Mouse (Mus musculus) G1E (cell line): ENCODE results near the gene Itga9. TPM values are rescaled to one million over a fixed set of nuclear protein-coding genes. Genes with fewer than 3 reads are reported as not detected.

Experiments used
- ATAC-seq: 2 replicates; pipeline ENCODE4 v1.8.0; 2016; ENCODE audit warnings: mild to moderate bottlenecking; ENCODE audit not compliant: insufficient number of reproducible peaks, poor library complexity, low FRiP score, severe bottlenecking; ENCODE audit errors: extremely low read depth
- DNase-seq: peaks from one replicate; pipeline ENCODE4 v3.0.0; 2012; ENCODE audit warnings: low spot score
- H3K27me3 ChIP-seq: 2 replicates; pipeline ENCODE4 v1.6.1; 2012; ENCODE audit warnings: mild to moderate bottlenecking, low read length, inconsistent platforms; ENCODE audit not compliant: insufficient read depth
- H3K36me3 ChIP-seq: replicated peaks from 2 replicates; pipeline ENCODE3; 2012; ENCODE audit warnings: mild to moderate bottlenecking, inconsistent platforms
- H3K4me1 ChIP-seq: 2 replicates; pipeline ENCODE4 v1.6.1; 2012; ENCODE audit warnings: low read depth, low read length, inconsistent platforms, mixed read lengths; ENCODE audit not compliant: insufficient read depth
- H3K4me3 ChIP-seq: 2 replicates; pipeline ENCODE4 v1.5.1; 2012; ENCODE audit warnings: low read depth, mild to moderate bottlenecking, inconsistent platforms, low read length, moderate library complexity, mixed read lengths
- H3K9me3 ChIP-seq: replicated peaks from 2 replicates; pipeline ENCODE4 v1.6.1; 2012; ENCODE audit warnings: inconsistent platforms
- CTCF ChIP-seq: IDR thresholded peaks from 2 replicates; pipeline ENCODE4 v1.5.1; 2012; ENCODE audit warnings: low read depth, low read length, inconsistent platforms, mixed read lengths
- GATA1 ChIP-seq: IDR thresholded peaks from 2 replicates; pipeline ENCODE4 v1.6.1; 2012; ENCODE audit warnings: borderline replicate concordance, low read length, inconsistent platforms, mixed read lengths
- GATA2 ChIP-seq: IDR thresholded peaks from 2 replicates; pipeline ENCODE4 v1.6.1; 2012; ENCODE audit warnings: low read depth, low read length, inconsistent platforms, borderline replicate concordance
- POLR2AphosphoS5 ChIP-seq: IDR thresholded peaks from 2 replicates; pipeline ENCODE4 v1.6.1; 2012; ENCODE audit warnings: low read depth, low read length, inconsistent platforms; ENCODE audit not compliant: insufficient replicate concordance
- TAL1 ChIP-seq: conservative IDR thresholded peaks from 2 replicates; pipeline ENCODE4 v1.6.1; 2012; ENCODE audit warnings: low read depth, low read length, inconsistent platforms, mixed read lengths
- polyA plus RNA-seq: library from polyadenylated mRNA; stranded (reverse); fragments of >175 nt; gene quantifications from 2 replicates; pipeline ENCODE4 v1.2.3, GENCODE M21; 2012
- total RNA-seq, 2 experiments: library from RNA; stranded (forward) in 1 of 2; stranded (reverse) in 1 of 2; fragments of 200-1000 nt in 1 of 2; fragments of >200 nt in 1 of 2; fragmentation: Nextera tagmentation in 1 of 2; gene quantifications; 2 replicates each; pipeline ENCODE4 v1.2.3; 2014 to 2017

Itga9 gene
- total and polyA plus RNA-seq, 3 experiments = 0.11 TPM; not detected in 2

DNA sequence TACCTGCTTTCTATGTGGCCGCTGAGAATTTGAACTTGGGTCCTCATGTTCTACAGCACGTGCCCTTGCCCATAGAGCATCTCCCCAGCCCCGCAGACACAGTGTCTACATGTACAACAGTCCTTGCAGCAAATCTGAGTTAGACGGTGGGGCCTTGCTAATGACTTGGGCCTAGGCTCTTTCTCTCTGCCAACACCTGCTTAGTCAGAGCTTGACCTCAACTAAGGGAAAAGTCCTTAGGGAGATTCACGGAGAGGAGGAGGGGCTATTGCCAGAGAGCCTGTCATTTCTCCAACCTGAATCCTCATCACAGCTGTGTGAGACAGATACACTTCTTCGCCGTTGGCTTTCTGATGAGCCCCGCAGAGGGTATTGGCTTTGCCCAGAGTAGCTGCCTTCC, 70.2 kb downstream of the Itga9 start:
- no peak for DNase-seq
- H3K4me3 ChIP-seq = no peak overlapping the region
- no peaks in the 10 kb centered on the region for H3K36me3 ChIP-seq
- H3K4me1 ChIP-seq = no peaks in the 10 kb centered on the region
- H3K27me3 ChIP-seq = no peaks in the 10 kb centered on the region
- no peak for ATAC-seq
- TF ChIP-seq GATA2 = no peak
- TF ChIP-seq POLR2AphosphoS5 = no peak
- no peak for TF ChIP-seq CTCF
- H3K9me3 ChIP-seq = peaks cover 73% of the 10 kb centered on the region

DNA sequence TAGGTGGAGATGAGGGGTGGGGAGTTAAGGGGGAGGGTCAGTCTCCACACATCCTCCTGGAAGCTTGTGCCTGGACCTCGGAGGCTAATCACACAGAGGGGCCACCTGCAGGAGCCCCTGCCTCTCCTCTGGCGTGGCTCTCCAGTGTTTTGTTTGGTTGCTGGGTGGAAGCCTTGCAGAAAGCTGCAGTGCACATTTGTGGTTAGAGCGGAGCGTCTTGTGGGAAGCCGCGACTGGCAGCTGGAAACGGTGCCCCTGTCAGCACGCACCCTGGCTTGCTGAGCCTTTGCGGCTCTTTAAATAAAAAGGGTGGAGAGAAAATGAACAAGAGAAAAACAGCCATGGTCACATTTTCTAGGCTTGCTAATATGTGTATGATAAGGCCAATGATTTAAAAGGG, 70.9 kb downstream of the Itga9 start:
- H3K36me3 ChIP-seq = no peaks in the 10 kb centered on the region
- H3K4me3 ChIP-seq = no peak overlapping the region
- no peak for ATAC-seq
- peaks cover 73% of the 10 kb centered on the region for H3K9me3 ChIP-seq
- no peaks in the 10 kb centered on the region for H3K4me1 ChIP-seq
- DNase-seq = no peak
- H3K27me3 ChIP-seq = no peaks in the 10 kb centered on the region
- TF ChIP-seq TAL1 = no peak
- TF ChIP-seq CTCF = no peak
- TF ChIP-seq POLR2AphosphoS5 = no peak
- TF ChIP-seq GATA2 = no peak
- TF ChIP-seq GATA1 = no peak

DNA sequence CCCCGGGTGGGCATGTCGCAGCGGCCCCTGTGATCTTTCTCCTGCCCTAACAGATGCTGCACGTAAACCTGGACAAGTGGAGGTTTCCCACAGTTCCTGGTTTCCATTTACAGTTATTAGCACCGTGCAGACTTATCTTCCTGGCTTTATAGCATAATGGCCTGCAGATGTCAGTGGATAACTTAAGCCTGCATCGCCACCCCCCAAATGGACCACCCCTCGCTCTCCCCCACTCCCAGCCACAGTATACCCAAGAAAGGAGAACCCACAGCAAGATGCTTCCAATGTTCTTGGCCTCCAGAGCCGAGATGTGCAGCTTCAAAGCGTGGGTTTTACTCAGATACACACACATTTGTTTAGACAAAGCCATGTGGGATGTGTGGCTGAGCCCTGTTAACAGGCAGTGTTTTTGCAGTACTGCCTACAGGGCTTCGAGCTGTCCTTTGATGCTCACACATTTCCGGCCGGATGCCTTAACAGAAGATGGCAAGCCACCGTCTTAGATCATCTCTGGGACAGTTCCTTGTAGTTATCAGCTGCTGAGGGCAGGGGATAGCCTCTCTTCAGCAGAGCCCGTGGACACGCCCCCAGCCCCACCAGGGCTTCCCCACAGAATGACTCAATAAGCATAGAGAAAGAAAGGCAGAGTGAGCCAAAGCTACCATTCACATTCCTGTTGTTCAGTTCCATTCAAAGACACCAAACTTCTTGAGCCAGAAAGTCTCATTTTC, 71.7 kb downstream of the Itga9 start:
- no peak for ATAC-seq
- Histone ChIP-seq H3K9me3 (peaks cover 76% of the 10 kb centered on the region), H3K4me1 (no peaks in the 10 kb centered on the region), H3K27me3 (no peaks in the 10 kb centered on the region), H3K4me3 (no peak overlapping the region), H3K36me3 (no peaks in the 10 kb centered on the region)
- TF ChIP-seq CTCF (no peak), GATA1 (no peak), POLR2AphosphoS5 (no peak)
- no peak for DNase-seq

DNA sequence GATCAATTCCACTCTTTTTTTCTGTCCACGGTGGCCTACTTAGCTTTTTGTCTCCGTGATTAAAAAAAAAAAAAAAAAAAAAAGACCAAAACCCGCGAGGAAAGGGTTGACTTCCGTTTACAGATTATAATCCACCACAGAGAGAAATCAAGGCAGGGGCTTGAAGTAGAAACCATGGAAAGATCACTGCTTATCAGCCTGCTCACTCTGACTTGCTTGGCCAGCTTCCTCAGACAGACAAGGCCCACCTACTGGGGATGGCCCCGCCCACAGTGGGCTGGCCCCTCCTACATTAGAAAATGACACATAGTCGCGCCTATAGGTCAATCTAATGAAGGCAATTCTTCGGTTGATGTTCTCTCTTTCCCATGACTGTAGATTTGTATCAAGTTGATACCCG, 72.3 kb downstream of the Itga9 start:
- TF ChIP-seq TAL1 = no peak
- no peak for TF ChIP-seq CTCF
- TF ChIP-seq GATA2 = no peak
- no peak for TF ChIP-seq GATA1
- no peak for TF ChIP-seq POLR2AphosphoS5

DNA sequence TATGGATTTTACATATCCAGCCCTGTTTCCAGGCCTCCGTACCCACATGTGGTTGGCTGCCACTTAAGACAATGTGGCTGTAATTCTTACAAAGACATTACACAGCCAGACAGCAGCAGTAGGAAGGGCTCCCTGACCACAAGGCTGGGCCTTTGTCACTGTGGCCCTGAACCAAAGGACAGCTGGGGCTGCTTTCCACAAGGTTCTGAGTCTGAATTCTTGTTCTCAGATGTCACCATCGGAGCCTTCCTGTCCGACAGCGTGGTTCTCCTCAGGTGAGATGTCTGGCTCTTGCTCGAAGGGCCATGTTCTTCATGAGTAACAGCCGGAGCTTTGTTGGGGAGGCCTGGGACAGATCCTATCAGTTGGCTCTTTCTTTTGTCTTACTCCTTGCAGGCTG, 75.0 kb downstream of the Itga9 start:
- DNase-seq = no peak
- Histone ChIP-seq H3K4me1 (no peaks in the 10 kb centered on the region), H3K27me3 (no peaks in the 10 kb centered on the region), H3K36me3 (no peaks in the 10 kb centered on the region), H3K4me3 (no peak overlapping the region), H3K9me3 (peaks cover 79% of the 10 kb centered on the region)
- no peak for ATAC-seq
- no peak for TF ChIP-seq TAL1
- no peak for TF ChIP-seq GATA2
- TF ChIP-seq POLR2AphosphoS5 = no peak
- no peak for TF ChIP-seq GATA1
- no peak for TF ChIP-seq CTCF

More for the DNA sequence above, 72.3 kb downstream of the Itga9 start:
- Histone ChIP-seq H3K36me3 (no peaks in the 10 kb centered on the region), H3K4me3 (no peak overlapping the region), H3K4me1 (no peaks in the 10 kb centered on the region), H3K27me3 (no peaks in the 10 kb centered on the region), H3K9me3 (peaks cover 75% of the 10 kb centered on the region)
- DNase-seq = no peak
- no peak for ATAC-seq

DNA sequence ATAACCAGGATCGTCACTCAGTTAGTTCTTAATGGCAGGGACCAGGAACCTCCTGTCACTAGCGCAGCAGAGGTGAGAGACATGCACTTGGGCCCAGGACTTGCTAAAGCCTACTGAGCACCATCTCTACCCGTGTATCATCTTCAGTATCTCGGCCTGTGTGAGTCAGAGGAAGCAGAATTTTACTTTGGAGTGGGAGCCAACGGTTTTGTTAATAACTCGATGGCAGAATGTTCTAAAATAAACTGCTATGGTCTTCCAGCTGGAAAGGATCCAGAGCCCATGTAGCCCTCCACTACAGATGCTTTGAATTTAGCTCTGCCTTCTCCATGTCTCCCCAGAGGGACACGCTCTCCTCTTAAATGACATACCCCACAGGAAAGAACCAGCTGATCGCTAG, 75.7 kb downstream of the Itga9 start:
- no peaks in the 10 kb centered on the region for H3K4me1 ChIP-seq
- TF ChIP-seq GATA1 (no peak), POLR2AphosphoS5 (no peak), CTCF (no peak), TAL1 (no peak), GATA2 (no peak)
- H3K36me3 ChIP-seq = no peaks in the 10 kb centered on the region
- H3K4me3 ChIP-seq = no peak overlapping the region
- no peak for ATAC-seq
- DNase-seq = no peak
- no peaks in the 10 kb centered on the region for H3K27me3 ChIP-seq
- H3K9me3 ChIP-seq = peaks cover 77% of the 10 kb centered on the region

DNA sequence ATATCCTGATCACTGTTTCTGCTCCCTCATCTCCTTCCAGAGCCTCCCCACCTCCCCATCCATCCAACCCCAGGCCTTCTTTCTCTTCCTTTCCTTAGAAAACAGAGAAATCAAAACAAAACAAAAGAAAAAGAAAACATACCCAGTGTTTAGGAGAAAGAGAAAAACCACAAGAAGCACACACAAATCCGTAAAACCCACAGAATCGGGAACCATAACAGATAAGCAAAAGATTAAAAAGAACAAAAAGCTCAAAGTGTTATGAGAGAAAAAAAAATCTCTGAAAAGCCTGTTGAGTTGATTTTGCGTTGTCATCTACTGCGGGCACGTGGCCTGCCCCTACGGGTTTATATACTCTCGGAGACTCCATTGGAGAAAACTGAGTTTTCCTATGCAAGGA, 77.0 kb downstream of the Itga9 start:
- peaks cover 77% of the 10 kb centered on the region for H3K9me3 ChIP-seq
- ATAC-seq (no peak), DNase-seq (no peak)
- no peaks in the 10 kb centered on the region for H3K36me3 ChIP-seq
- no peaks in the 10 kb centered on the region for H3K4me1 ChIP-seq
- no peak overlapping the region for H3K4me3 ChIP-seq
- no peaks in the 10 kb centered on the region for H3K27me3 ChIP-seq
- TF ChIP-seq TAL1 (no peak), GATA1 (no peak), CTCF (no peak), GATA2 (no peak), POLR2AphosphoS5 (no peak)
